Mouse (Mus musculus) C2C12 (cell line): Measurements from ENCODE around the gene Il25.

Experiments used
- CEBPB ChIP-seq: IDR thresholded peaks from one replicate; pipeline ENCODE4 v1.6.1; 2011; ENCODE audit warnings: low read depth, mild to moderate bottlenecking, control low read depth, moderate library complexity
- CTCF ChIP-seq: IDR thresholded peaks from one replicate; pipeline ENCODE4 v1.5.1; 2011; ENCODE audit not compliant: control insufficient read depth, insufficient read depth, insufficient read length

- no peak for TF ChIP-seq CTCF
- no peak for TF ChIP-seq CEBPB
Observed at GRCm38 (mm10) chr14:54940176-54940530, 7.7 kb downstream of the Il25 start.
